Mouse (Mus musculus): ENCODE data around the gene Sars. TPM values are rescaled to one million over a fixed set of nuclear protein-coding genes. Genes with fewer than 3 reads are reported as not detected.

Gene Sars
- total and polyA plus RNA-seq, 3 experiments: 373 to 394 (median 377) TPM

GRCm38 (mm10) chr3:108454172-108454571 is 9.2 kb upstream of the Sars start:
- H3K4me3 ChIP-seq (replicated peaks in 1 of 3; ENCODE audit: low read depth in 2 of 3, low read length in 2 of 3, poor library complexity in 1 of 3): no peak overlapping the region
- dilution Hi-C loops (cut with MboI; ENCODE audit: extremely low pct_ligation_motif_present, extremely low pct_unique_long_range_greater_than_20kb, low sequenced_read_pairs) (no loop called here), in situ Hi-C loops (cut with MboI; ENCODE audit: low pct_ligation_motif_present, low pct_unique_long_range_greater_than_20kb, low sequenced_read_pairs) (no loop called here)
- H3K27me3 ChIP-seq (replicated peaks): peaks cover 6% of the 10 kb centered on the region
- no peaks in the 10 kb centered on the region for H3K9me3 ChIP-seq (replicated peaks; ENCODE audit: low read length)
- peaks cover 0 to 8% of the 10 kb centered on the region in 2 experiments; a peak in 2 of 4 replicates for H3K4me1 ChIP-seq (ENCODE audit: control insufficient read depth in 1 of 2, insufficient read depth in 2 of 2)
- DNase-seq (ENCODE audit: extremely low read depth): no peak
- TF ChIP-seq SIN3A (IDR thresholded peaks at IDR 0.05; ENCODE audit: low read length) (no peak), MEF2A (IDR thresholded peaks at IDR 0.05; ENCODE audit: borderline replicate concordance, low read depth, low read length) (no peak), USF1 (IDR thresholded peaks at IDR 0.05; ENCODE audit: low read depth, low read length) (no peak), NELFE (IDR thresholded peaks at IDR 0.05; ENCODE audit: low read depth, low read length) (no peak), KAT2A (IDR thresholded peaks at IDR 0.05; ENCODE audit: insufficient replicate concordance, low read length) (no peak), TCF12 (IDR thresholded peaks at IDR 0.05; ENCODE audit: low read depth, low read length) (no peak)
- H3K36me3 ChIP-seq (replicated peaks in 1 of 2; ENCODE audit: control insufficient read depth in 1 of 2, insufficient read depth in 1 of 2, low read length in 1 of 2): no peaks in the 10 kb centered on the region
- H3K4me2 ChIP-seq (ENCODE audit: insufficient read depth, low read depth, poor library complexity, severe bottlenecking): no peak overlapping the region
- no peak overlapping the region for H3K27ac ChIP-seq (ENCODE audit: insufficient read depth, low read depth)
- H3K9ac ChIP-seq (ENCODE audit: insufficient read depth, low read depth): no peak overlapping the region
- H3K79me2 ChIP-seq (replicated peaks; ENCODE audit: control insufficient read depth, extremely low read depth, insufficient read depth, poor library complexity, severe bottlenecking): no peaks in the 10 kb centered on the region

GRCm38 (mm10) chr3:108451969-108452368 is 7.0 kb upstream of the Sars start:
- no peaks in the 10 kb centered on the region for H3K36me3 ChIP-seq (replicated peaks in 1 of 2; ENCODE audit: control insufficient read depth in 1 of 2, insufficient read depth in 1 of 2, low read length in 1 of 2)
- TF ChIP-seq RCOR1 (conservative IDR thresholded peaks at IDR 0.05; ENCODE audit: low read depth, low read length) (no peak), RAD21 (IDR thresholded peaks at IDR 0.05; ENCODE audit: low read depth, low read length) (no peak), BHLHE40 (IDR thresholded peaks at IDR 0.05; ENCODE audit: low read depth, low read length) (no peak), NELFE (IDR thresholded peaks at IDR 0.05; ENCODE audit: low read depth, low read length) (no peak), MEF2A (IDR thresholded peaks at IDR 0.05; ENCODE audit: borderline replicate concordance, low read depth, low read length) (no peak), GABPA (IDR thresholded peaks at IDR 0.05; ENCODE audit: insufficient replicate concordance, low read depth, low read length) (no peak), PAX5 (IDR thresholded peaks at IDR 0.05; ENCODE audit: low read length) (no peak), IRF4 (IDR thresholded peaks at IDR 0.05; ENCODE audit: low read depth, low read length) (no peak), ZMIZ1 (IDR thresholded peaks at IDR 0.05; ENCODE audit: low read depth, low read length) (no peak), TBP (conservative IDR thresholded peaks at IDR 0.05; ENCODE audit: low read depth, low read length) (no peak), SMC3 (IDR thresholded peaks at IDR 0.05; ENCODE audit: low read depth, low read length) (no peak), CTCF (conservative IDR thresholded peaks at IDR 0.05 in 1 of 2, IDR thresholded peaks at IDR 0.05 in 1 of 2; ENCODE audit: low read depth in 2 of 2, low read length in 2 of 2) (no peak), HCFC1 (IDR thresholded peaks at IDR 0.05; ENCODE audit: low read depth, low read length) (no peak), ZKSCAN1 (IDR thresholded peaks at IDR 0.05; ENCODE audit: borderline replicate concordance, low read depth, low read length) (no peak)
- H3K4me1 ChIP-seq (ENCODE audit: control insufficient read depth in 1 of 2, insufficient read depth in 2 of 2): peaks cover 7 to 8% of the 10 kb centered on the region in 2 experiments
- H3K27me3 ChIP-seq (replicated peaks): peaks cover 10% of the 10 kb centered on the region
- in situ Hi-C loops (cut with MboI; ENCODE audit: low pct_ligation_motif_present, low pct_unique_long_range_greater_than_20kb, low sequenced_read_pairs): no loop called here
- H3K79me2 ChIP-seq (replicated peaks; ENCODE audit: control insufficient read depth, extremely low read depth, insufficient read depth, poor library complexity, severe bottlenecking): no peaks in the 10 kb centered on the region
- no peak for DNase-seq (ENCODE audit: extremely low read depth)
- no peak overlapping the region for H3K27ac ChIP-seq (ENCODE audit: insufficient read depth, low read depth)
- H3K4me3 ChIP-seq (replicated peaks in 1 of 3; ENCODE audit: low read depth in 2 of 3, low read length in 2 of 3, poor library complexity in 1 of 3): no peak overlapping the region
- H3K9ac ChIP-seq (ENCODE audit: insufficient read depth, low read depth): no peak overlapping the region
- dilution Hi-C loops (cut with MboI; ENCODE audit: extremely low pct_ligation_motif_present, extremely low pct_unique_long_range_greater_than_20kb, low sequenced_read_pairs): no loop called here
- H3K9me3 ChIP-seq (replicated peaks; ENCODE audit: low read length): no peaks in the 10 kb centered on the region
- no peak overlapping the region for H3K4me2 ChIP-seq (ENCODE audit: insufficient read depth, low read depth, poor library complexity, severe bottlenecking)

Data from CH12.LX (cell line).